Mouse (Mus musculus) inflammation-experienced regulatory T-cells, adult 6 months (primary cell): ENCODE measurements around the gene Dmrt3. TPM values are rescaled to one million over a fixed set of nuclear protein-coding genes. Genes with fewer than 3 reads are reported as not detected.

ENCODE experiments used
- polyA plus RNA-seq, 3 experiments: library from polyadenylated mRNA; unstranded; fragments of 100-300 nt; shearing (Covaris generic); gene quantifications; one replicate each; pipeline ENCODE4 v1.2.1; 2017

Gene Dmrt3
- polyA plus RNA-seq, 3 experiments from 2014 or later = not detected

Other genes starting within 250 kb of the Dmrt3 start
- not detected for gene Dmrt1, start 104.7 kb upstream of the Dmrt3 start, polyA plus RNA-seq
- not detected for gene Dmrt2, start 62.1 kb downstream of the Dmrt3 start, polyA plus RNA-seq